Mouse (Mus musculus) urinary bladder, postnatal 14 days (tissue): ENCODE measurements around the gene Pitpna.

Experiments
- DNase-seq: peaks from one replicate; pipeline ENCODE4 v3.0.0; 2021; ENCODE audit warnings: low spot score

The Pitpna gene

DNA sequence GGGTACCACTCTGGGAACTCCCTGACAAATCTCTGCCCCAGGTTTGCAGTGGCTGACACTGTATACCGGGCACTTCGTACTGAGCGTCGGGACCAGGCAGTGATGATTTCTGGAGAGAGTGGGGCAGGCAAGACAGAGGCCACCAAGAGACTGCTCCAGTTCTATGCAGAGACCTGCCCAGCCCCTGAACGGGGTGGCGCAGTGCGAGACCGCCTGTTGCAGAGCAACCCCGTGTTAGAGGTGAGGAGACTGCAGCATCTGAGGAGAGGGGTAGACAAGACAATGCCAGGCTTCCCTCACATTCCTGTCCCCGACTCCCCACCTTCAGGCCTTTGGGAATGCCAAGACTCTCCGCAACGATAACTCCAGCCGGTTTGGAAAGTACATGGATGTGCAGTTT, 70.4 kb downstream of the Pitpna start:
- no peak for DNase-seq

GRCm38 (mm10) chr11:75658996-75659750, 71.3 kb downstream of the Pitpna start:
- no peak for DNase-seq

GRCm38 (mm10) chr11:75660081-75660590, 72.2 kb downstream of the Pitpna start:
- no peak for DNase-seq

DNA sequence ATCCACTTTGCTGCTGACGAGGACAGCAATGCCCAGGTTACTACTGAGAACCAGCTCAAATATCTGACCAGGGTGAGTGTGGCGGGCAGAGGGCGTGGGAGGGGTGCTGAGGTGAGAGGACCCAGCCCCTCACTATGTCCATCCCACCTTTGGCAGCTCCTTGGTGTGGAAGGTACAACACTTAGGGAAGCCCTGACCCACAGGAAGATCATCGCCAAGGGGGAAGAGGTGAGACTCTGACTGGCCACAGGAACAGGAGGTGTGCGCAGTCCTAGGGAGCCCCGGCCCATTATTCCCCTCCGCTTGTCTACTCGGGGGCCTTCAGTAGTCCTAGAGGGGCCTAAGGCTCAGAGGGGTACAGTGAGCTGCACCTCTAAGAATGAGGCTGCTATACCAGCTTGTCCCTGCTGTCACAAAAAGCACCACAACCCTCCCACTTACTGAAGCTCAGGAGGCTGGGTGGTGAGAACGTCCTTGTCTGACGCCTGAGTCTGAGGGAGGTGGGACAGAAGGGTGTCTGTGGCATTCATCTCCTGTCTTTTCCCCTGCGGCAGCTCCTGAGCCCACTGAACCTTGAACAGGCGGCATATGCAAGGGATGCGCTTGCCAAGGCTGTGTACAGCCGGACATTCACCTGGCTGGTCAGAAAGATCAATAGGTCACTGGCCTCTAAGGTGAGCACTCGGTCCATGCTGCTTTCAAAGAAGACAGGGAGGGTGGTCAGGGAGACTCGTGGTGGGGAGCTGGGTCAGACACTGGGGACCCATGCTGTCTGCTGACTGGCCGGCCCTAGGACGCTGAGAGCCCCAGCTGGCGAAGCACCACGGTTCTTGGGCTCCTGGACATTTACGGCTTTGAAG, 73.3 kb downstream of the Pitpna start:
- DNase-seq = no peak

DNA sequence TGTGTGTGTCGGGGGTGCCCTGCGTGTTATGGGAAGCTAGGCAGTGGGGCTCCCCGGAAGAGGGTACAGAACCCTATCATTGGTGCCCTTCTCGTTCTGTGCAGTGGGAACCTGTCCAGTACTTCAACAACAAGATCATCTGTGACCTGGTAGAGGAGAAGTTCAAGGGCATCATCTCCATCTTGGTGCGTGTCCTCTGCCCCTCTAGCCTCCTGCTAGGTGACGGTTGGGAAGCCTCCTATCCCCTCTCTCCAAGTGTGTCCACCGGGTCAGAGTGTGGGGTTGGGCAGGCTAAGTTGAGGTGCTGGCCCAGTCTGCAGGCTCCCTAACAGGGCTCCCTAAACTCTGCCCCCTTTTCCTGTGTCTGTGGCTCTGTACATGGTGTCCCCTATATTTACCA, 74.2 kb downstream of the Pitpna start:
- DNase-seq = no peak

DNA sequence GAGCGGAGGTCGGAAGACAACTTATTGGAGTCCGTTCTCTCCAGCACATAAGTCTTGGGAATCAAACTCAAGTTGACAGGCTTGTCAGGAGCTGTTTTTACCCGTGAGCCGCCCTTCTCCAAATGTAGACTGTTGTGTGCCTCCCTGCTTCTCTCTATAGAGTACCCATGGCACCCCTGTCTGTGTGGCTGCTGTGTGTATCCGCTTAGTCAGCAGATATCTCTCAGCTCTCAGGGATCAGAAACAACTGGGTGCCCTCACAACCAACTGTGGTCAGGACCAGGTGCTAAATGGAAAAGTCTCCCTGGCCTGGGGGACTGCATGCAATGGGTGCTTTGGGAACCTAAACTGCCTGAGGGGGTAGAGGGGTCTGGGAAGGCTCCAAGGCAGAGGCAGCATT, 78.4 kb downstream of the Pitpna start:
- no peak for DNase-seq

- DNase-seq = no peak
These were observed 80.7 kb downstream of the Pitpna start for GRCm38 (mm10) chr11:75668621-75669020.

DNA sequence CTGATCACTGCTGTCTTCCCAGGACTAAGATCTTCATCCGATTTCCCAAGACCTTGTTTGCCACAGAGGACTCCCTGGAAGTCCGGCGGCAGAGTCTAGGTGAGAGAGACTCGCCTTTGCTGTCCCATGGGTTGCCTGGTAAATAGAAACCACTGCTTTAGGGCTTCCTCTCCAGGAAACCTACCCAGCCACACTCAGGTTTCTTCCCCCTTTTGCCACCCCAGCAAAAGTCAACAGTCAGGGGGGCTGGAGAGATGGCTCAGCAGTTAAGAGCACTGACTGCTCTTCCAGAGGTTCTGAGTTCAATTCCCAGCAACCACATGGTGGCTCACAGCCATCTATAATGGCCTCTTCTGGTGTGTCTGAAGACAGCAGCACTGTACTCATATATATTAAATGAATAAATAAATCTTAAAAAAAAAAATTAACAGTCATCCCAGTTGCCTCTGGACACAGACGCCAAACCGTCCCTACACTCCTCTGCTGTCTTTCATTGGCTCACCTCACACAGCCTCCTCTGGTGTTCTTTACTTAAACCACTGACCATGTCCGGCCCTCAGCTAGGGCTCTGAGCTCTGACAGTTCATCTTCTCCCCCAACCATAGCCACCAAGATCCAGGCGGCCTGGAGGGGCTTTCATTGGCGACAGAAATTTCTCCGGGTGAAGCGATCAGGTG, 81.4 kb downstream of the Pitpna start:
- DNase-seq = no peak

DNA sequence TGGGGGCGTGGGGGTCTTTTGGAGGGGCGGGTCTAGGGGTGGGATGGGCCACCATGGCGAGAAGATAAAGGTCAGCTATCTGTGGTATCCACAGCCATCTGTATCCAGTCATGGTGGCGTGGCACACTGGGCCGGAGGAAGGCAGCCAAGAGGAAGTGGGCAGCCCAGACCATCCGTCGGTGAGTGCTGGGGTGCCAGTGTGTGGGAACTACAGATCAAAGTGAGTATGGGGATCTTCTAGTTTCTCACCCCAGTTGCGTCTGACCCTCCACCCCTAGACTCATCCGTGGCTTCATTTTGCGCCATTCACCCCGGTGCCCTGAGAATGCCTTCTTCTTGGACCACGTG, 81.9 kb downstream of the Pitpna start:
- DNase-seq = no peak

DNA sequence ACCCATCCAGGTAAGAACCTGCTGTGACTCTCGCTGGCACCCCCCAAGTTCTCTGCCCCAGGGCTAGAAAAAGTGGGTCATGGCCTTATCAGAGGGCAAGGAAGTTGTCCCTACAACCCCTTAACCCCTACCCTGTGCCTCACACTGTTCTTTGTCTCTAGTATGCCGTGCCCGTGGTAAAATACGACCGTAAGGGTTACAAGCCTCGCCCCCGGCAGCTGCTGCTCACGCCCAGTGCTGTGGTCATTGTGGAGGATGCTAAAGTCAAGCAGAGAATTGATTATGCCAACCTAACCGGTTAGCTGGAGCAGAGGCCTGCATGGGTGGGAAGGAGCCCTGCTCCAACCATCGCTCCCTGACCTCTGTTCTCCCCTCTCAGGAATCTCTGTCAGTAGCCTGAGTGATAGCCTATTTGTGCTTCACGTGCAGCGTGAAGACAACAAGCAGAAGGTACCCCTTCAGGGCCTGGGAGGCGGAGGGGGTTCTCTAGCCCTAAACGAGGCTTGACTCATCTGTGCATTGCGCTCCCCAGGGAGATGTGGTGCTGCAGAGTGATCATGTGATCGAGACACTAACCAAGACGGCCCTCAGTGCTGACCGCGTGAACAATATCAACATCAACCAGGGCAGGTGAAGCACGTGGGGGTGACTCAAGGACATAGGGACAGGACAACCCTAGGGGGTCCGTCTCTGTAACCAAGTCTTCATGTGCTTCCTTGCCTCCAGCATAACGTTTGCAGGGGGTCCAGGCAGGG, 83.7 kb downstream of the Pitpna start:
- no peak for DNase-seq

GRCm38 (mm10) chr11:75673411-75673810, 85.5 kb downstream of the Pitpna start:
- no peak for DNase-seq

GRCm38 (mm10) chr11:75674875-75675274, 87.0 kb downstream of the Pitpna start:
- DNase-seq = no peak

GRCm38 (mm10) chr11:75677881-75678746, 90.2 kb downstream of the Pitpna start:
- DNase-seq = no peak
